Mouse (Mus musculus) gastrocnemius, postnatal 25 days (tissue): ENCODE results near the gene Pum1. TPM values are rescaled to one million over a fixed set of nuclear protein-coding genes. Genes with fewer than 3 reads are reported as not detected.
A peak's percentile ranks its signal among the peaks of the same experiment; 100 is the strongest.

Source experiments
- DNase-seq: peaks from one replicate; pipeline ENCODE4 v3.0.0; 2022
- total RNA-seq, 2 experiments: library from RNA; stranded (reverse); gene quantifications; 1 replicate in 1 of 2; 2 replicates in 1 of 2; pipeline ENCODE4 v1.2.3; 2021

Pum1 gene
- total RNA-seq, 2 experiments from 2014 or later = 31.1 to 36.4 TPM

DNA sequence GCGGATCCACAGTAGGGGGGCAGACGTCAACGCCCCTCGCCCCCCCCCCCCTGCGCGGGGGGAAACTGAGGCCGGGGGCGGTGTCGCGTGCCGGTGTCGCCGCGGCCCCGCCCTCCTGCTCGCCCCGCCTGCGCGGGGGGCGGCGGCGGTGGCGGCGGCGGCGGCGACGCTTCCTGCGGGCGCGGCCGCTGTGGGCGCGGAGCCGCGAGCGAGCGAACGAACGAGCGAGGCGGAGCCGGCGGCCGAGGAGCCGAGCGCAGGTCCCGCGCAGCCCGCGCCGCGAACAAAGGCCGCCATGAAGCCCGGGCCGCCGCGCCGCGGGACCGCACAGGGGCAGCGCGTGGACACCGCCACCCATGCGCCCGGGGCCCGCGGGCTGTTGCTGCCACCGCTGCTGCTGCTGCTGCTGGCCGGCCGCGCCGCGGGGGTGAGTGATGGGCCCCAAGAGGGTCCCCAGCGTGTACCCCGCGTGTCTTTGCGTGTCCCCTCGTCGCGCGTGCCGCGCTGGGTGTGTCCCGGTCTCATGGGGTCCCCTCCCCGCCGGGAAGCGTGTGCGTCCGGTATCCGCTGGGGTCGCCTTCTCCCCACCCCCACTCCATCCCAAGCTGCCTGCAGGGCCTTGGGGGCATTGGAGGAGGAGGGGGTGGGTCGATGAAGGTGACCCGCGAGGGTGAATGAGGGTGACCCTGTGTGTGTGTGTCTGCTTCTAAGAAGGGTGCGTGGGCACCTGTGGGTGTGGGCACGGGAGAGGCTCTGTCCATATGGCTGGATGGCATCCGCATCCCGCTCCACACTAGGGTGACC lies 129.5 kb downstream of the Pum1 start, which contains the start of gene Sdc3:
Sdc3 (plus strand) TSS at position 162 of the 804 bp plus-strand sequence.
- DNase-seq = no peak

DNA sequence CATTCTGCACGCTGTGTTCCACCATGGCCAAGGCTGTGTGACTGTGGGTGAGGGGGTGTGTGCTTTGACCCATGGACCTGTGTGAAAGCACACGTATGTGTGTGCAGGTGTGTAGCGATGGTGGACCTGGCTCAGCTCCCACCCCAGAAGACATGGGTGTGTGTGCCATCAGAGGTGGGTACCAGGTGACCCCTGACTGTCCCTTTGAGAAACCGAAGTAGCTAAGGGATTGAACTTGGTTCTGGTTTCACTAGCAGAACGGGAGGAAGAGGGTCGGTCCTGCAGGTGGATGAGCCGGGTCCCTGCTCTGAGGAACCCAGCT lies 130.0 kb downstream of the Pum1 start:
- DNase-seq = no peak

DNA sequence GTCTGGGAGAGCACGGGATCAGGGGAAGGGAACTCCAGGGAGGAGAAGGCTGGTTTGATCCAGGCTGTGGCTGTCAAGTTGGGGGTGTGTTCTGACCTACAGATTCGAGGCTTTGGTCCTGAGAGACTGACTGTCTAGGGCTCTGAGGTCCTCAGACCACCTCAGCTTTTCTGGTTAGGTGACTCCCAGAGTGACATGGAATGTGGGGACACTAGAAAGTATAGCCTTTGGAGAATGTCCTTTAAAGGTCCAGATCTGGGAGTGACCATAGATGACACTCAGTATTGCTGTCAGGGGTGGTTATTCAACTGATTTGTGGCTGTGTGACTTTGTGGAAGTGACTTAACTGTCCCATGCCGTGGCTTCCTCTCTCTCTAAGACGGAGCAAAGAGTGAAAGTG lies 131.7 kb downstream of the Pum1 start:
- no peak for DNase-seq

DNA sequence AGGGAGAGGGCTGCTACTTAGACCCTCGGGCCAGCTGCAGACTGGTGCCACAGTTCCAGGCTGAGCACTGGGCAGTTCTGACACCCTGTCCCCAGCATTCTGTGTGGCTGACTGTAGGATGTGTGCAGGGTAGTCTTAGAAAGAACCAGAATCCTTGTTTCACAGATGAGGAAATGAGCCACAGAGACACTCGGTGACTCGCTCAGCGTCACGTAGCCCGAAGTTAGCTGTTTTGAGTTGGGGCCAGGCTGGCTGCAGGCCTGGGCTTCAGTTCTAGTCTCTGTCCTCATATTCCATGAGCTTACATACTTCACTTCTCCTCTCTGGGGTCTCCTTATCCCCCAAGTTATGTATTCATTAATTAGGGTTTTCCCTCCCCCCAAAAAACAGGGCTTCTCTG lies 132.8 kb downstream of the Pum1 start:
- DNase-seq = no peak

DNA sequence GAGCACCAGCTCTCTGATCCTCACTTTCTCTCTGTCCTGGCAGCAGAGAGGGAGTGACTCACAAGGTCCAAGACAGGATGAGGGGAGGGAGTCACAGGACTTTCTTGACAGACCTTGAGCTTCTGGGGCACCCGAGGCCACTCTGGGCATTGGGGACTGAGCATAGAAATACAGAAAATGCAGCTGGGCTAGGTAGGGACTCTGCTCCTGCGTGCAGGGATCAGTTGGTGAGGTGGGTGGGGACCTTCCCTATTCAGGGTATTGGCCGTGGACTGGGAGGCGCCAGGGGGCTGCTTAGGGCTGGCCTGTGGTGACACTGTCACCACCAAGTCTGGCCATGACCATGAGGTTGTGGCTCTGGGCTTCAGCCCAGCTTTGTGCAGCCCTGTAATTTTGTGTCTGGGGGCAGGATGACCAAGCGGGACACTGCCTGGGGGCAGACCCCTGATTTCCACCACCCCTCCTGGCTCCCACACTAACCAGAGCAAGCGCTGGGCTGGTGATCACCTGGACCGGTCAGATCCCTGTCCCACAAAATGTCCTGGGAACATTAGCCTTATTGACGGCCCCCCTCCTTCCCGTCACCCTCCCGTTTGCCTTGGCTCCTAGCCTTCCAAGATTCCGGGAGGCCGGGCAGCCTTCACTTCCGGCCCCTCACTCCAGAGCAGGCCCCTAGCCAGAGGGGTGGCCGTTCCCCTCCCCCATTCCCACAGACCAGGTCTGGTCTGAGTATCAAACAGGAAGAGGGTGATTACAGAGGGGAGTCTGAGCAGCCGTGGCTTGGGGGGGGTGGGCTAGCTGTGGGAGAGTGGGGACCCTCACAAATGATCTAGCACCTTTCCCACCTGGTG lies 134.3 kb downstream of the Pum1 start:
- DNase-seq = peak; percentile 36

DNA sequence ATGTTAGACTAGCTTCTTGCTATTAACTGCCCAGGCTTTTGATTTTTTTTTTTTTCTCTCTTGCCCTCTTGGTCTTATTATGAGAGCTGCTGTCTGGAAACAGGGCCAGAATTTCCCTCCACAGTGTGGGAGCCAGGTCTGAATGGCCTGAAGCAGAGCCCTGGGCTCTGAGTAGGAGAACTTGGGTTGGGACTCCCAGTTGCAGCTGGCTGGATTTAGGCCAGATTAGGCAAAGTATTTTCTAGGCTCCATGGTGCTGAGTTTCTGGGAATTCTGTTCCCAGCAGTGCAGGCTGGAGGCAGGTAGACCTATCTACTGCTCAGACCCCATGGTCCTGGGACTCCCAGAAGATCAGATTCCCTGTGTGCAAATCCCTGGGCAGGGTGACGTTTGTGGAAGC lies 135.3 kb downstream of the Pum1 start:
- DNase-seq = no peak

DNA sequence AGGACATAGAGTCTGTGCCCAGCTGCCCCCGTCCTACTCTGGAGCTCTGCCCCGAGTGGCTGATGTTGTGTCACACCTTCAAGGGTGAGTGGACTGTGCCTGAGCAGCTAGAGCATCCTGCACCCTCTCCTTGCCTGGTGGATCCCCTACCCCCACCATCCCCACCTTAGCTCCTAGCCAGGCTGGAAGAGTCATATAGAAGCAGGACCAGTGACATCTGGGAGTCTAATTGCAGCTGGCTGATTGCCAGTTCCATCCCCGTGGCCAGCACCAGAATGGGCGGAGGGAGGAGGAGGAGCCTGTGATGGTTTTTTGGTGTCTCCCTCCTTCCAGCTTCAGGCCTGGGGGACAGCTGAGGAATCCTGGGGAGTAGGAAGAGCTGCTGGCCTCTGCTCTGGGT lies 136.0 kb downstream of the Pum1 start:
- no peak for DNase-seq

DNA sequence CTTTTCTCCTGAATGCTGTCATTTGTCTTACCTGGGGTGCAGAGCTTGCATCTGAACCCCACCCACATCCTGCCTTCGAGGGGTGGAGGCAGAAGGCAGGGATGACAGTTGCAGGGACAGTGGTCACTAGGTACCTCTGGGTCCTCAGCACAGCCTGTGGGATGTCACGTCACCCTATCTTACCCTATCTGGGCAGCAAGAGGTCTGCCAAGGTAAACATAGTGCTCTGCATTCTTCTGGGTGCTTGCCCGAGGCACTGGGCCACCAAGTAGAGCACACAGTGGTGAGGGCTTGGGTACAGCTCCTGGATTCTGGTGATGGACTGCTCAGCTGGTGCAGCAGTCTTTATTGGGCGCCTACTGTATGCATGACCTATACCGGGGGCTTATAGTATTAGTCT lies 136.5 kb downstream of the Pum1 start:
- no peak for DNase-seq

DNA sequence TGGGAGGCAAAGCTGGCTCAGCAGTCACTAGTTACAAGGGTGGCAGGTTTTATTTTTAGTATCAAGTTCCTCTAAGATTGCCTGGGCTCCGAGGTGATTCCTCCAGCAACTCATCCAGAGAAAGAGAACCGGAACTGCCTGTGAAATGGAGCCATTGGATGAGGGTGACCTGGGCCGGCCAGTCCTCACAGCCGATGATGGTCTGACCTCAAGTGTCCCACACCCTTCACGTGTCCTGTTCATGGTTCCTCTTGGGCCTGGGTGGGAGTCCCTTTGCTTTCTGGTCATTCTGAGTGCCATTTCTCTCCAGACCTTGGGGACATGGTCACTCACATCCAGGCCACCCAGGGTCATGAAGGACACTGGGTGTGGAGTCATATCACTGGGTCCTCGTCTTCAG lies 137.0 kb downstream of the Pum1 start:
- DNase-seq = no peak

DNA sequence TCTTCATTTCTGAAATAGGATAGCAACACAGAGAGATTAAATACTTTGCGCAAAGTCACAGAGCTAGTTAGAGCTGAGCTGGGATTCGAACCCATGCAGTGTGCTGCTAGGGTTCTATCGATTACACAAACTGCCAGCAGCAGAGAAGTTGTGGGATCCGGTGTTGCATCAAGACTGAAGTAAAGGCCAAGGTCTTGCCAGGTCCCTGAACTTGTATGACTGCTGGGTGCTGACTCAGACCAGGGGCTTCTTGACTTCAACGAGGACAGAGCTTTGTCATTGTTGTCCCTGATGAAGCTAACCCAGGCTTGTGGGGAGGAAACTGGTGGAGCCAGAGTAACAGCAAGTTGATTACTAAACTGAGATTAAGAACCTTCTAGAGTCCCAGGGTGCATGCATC lies 138.1 kb downstream of the Pum1 start:
- no peak for DNase-seq

DNA sequence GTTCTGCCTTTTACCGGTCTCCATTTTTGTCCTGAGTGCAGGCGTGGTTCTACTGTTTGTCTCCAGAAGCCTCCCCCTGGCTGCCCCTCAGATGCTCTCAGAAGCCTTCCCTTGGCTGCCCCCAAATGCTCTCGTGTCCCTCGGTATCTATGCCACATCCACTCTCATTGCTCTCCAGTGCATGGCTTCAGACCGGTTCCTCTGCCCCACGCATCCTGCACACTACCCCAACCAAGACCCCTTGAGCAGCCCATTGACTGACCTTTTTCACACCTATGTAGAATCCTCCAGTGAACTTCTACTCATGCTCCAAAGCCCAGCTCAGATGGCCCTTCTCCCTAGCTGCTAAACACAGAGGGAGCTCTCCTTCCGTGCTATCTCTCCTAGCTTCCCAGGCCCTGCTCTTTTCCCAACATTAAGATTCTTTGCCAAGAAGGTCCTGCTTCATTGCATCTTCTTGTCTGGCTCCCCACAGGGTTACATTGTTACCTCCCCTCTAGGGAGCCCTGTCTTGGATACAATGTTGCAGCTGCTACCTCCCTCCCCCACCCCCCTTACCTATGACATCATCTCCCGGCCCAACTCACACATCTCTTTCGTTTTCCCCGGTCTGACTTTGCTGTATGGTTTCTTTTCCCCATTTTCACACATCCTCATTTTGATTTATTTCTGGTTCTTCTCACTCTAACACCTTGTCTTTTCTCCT lies 138.7 kb downstream of the Pum1 start:
- no peak for DNase-seq

DNA sequence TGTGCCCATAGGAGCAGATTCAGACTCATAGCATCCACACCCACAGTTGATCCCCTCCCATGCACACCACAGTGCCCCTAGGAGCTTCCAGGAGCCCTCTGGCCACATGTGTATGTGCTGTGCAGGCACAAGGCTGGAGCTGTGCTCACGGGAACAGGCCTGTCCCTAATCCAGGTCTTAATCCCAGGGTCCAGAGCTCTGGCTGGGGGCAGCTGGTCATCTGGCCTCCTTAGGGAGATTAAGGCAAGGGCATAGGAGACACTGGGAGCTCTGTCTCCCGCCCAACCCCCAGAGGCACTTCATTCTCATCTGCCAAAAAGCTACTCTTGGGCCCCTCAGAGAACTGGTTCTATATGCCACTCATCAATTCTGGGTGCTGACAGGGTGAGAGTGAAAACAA lies 140.5 kb downstream of the Pum1 start:
- DNase-seq = no peak

DNA sequence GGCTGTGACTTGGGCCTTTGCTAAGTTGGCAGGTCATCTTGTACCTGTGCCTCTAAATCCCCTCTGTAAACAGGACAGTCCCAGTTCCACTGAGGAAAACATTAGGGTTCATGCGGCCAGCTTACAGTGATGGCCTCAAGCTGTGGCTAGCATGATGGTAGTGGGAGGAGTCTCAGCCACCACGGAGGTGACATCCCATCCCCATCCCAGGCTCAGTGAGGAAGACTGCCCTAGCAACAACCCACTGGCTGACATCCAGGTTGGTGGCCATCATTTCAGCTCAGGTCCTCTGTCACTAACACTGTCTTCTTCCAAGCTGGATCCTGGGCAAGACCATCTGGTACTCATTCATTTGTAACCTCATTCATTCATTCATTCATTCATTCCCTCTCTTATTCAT lies 141.2 kb downstream of the Pum1 start:
- no peak for DNase-seq

DNA sequence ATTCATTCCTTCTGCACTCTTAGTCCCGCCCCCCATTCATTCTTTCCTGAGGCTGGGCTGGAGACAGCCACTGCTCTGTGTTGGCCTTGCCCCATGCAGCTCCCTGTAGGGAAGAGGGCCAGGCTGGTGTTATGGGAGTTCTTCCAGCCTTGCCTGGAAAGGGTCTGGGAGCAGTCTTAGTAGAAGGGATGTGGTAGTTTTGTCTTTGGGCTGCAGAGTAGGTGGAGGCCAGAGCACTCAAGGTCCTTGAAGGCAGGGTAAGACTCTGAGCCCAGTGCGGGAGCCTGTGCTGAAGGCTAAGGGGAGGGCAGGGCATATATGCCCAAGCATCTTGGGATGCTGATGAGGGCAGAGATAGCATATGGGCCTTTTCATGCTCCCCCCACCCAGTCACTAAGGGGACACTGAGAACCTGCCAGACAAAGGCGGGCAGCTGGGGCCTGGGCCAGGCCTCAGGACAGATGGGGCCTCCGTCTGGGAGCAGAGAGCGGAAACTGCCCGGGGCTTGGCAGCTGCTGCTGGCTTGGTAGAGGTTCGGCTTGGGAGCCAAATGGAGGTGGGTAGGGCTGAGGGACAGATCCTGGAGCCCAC lies 141.7 kb downstream of the Pum1 start:
- peak; percentile 69 for DNase-seq

DNA sequence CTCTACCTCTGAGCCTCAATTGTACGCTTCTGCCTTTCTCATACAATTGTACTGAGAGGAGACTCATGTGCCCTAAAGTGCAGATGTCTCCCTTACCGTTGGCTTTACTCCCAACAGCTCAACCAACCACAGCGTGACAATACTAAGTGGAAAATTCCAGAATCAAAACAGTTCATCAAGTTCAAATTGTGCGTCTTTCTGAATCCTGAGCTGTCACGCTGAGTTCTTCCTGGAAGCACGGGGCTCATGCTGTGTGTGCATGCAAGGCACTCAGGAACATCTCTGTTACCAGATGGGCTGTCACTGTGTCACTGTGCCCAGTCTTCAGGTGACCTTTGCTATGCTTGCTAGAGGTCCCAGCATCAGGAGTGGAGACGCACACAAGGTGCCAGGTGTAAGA lies 142.6 kb downstream of the Pum1 start:
- no peak for DNase-seq

DNA sequence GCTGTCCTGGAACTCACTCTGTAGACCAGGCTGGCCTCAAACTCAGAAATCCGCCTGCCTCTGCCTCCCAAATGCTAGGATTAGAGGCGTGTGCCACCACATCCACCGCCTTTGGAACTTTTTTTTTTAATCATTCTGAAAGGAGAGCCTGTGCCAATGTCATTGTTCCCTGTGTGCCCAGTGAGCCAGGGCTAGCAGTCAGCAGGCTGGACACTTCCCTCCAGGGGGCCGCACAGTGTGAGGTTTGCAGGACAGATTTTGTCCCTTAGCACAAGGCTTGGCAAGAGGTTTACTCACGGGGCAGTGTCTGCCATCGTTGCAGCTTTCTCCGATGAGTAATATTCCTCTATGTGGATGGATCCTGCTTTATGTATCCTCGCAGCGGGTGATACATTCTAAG lies 143.6 kb downstream of the Pum1 start:
- DNase-seq = no peak

DNA sequence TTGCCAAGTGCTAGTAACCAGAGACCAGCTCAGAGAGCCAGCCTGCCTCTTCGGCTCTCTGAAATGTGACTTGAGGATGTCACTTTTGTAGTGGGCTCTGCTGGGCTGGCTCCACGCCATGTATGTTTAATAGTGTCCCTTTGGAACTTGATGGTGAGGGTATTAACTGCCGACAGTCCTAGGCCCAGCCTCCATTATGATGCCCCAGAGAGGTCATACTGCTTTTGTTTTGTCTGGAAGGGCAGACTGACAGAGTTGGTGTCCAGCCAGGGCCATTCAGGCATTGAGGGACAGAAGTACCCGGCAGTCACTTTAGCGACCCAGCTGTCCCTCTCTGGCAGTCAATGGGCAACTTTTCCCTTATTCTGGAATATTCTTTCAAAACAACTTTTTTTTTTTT lies 146.7 kb downstream of the Pum1 start:
- no peak for DNase-seq

DNA sequence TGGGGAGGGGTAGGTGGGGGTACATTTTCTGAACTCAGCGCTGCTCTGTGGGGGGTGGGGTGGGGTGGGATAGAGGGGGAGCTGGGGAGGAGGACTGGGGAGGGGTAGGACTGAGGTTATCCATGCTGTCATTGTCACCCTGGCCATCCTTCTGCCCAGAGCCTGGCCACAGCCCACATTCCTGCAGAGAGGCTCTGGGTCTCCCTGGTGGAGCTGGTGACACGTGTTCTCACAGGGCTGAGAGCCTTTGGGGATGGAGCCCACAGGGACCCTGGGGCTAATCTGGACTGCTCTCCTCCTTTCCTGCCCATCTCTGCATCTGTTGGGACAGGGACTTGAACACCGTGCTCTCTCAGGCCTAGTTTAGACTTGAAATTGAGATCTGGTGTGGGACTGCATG lies 147.7 kb downstream of the Pum1 start:
- DNase-seq = no peak

DNA sequence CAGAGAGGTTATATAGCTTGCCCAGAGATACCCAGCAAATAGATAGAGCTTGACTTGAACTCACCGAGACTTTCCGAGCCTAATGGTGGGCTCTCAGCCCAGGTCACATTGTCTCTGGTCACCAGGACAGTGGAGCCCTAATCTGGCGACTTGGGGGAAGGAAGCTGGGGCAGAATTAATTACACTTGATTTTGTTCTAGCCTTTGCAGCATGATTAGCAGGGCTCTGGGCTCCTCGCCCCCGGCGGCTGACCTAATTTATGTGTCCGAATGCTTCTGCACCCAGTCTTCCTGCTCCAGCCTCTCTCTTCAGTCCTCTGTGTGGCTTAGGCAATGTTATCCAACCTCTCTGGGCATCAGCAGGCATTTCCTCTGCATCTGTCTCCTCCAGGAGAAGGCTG lies 148.3 kb downstream of the Pum1 start:
- no peak for DNase-seq

DNA sequence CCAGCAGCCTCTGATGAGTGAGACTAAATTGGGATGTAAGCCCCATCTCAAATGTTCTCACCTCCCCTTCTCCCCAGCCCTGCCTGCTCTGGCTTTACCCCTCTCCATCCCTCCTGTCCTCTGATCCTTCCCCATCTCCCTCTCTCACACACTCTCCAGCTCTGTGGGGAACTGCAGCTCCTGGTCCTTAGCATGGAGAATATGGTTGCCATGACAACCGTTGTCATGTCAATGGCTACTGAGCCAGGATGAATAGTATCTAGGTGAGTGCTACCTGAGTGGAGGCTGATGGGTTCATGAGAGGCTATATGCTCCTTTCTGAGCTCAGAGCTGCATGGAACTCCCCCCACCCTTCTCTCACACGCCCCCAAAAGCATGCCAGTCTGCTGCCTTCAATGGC lies 150.8 kb downstream of the Pum1 start:
- no peak for DNase-seq

DNA sequence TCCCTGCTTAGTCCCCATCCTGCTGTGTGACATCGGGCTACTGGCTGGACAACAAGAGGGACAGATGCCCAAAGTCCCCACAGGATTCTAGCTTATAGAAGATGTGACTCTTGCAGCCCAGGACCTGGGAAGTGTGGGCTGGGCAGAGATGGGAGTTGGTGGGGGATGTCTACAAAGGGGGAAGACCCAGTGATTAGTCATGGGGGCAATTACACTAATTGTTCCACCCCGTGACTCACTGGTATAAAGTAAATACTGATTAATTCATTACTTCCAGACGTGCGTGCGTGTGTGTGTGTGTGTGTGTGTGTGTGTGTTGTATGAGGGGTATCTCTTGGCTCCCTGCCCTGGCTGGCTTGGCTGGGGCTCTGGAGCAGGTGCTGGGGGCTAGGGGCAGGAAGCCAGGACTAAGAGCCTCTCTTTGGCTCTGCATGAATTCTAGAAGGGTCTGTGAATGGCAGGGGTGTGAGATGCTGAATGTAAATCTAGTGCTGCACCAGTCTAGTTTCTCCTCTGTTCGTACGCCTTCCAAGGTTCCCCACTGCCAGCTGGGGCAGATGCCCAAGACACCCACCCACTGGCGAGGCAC lies 151.7 kb downstream of the Pum1 start:
- DNase-seq = no peak

DNA sequence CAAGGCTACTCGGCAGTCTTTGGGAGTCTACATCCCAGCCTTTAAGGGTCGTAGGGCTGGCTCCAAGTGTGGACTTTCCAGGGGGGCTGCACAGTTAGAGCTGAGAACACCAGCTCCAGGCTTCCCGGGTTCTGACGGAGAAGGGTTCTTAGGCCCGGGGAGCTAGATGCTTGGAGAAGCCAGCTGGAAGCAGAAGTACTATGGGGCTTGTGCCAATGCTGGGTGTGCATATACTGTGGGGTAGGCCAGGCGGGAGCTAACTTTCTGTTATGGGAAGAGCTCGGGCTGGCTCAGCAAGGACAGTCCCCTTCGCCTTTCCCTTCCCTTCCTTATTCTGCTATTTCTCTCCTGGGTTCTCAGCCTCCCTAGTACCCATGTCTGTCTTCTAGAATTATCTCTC lies 152.7 kb downstream of the Pum1 start:
- DNase-seq = no peak
